Mouse (Mus musculus): ENCODE results near the gene R3hdm4. TPM values are rescaled to one million over a fixed set of nuclear protein-coding genes. Genes with fewer than 3 reads are reported as not detected.

Gene R3hdm4
- polyA plus RNA-seq, 1 experiment from 2014 or later = 137 TPM

DNA sequence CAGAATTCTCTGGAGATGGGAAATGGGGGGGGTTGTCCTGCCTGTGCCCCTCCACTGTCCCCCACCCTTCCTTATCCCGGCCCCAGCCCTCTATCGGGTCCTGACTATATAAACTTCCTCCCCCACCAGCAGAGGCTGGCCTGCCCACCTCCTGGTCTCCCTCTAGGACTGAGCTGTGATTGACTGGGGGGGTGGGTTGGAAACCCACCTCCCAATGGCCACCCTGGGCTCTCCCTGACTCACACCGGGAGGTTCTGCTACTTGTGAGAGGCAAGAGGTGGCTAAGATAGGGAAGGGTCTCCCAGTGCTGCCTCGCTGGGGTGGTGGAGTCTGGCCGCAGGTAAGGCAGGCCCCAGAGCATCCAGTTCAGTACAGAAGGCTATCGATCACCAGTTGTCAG lies 26.5 kb upstream of the R3hdm4 start:
- WGBS = 72% methylated on average over 6 of the region's 6 CpGs
- no peak for ATAC-seq (ENCODE audit: low FRiP score, low TSS enrichment)
- Histone ChIP-seq H3K4me1 (ENCODE audit: control insufficient read depth, insufficient read depth, low read length) (peaks cover 44% of the 10 kb centered on the region), H3K27ac (ENCODE audit: low read depth, low read length) (no peak overlapping the region), H3K36me3 (ENCODE audit: control insufficient read depth, insufficient read depth, low read length) (peaks cover 36% of the 10 kb centered on the region), H3K4me3 (ENCODE audit: low read length) (no peak overlapping the region), H3K9ac (ENCODE audit: low read depth, low read length) (no peak overlapping the region), H3K9me3 (ENCODE audit: control insufficient read depth, low read length) (no peaks in the 10 kb centered on the region), H3K27me3 (ENCODE audit: control insufficient read depth, insufficient read depth, low read length) (no peaks in the 10 kb centered on the region), H3K4me2 (replicated peaks; ENCODE audit: low read depth, low read length) (no peak overlapping the region)

DNA sequence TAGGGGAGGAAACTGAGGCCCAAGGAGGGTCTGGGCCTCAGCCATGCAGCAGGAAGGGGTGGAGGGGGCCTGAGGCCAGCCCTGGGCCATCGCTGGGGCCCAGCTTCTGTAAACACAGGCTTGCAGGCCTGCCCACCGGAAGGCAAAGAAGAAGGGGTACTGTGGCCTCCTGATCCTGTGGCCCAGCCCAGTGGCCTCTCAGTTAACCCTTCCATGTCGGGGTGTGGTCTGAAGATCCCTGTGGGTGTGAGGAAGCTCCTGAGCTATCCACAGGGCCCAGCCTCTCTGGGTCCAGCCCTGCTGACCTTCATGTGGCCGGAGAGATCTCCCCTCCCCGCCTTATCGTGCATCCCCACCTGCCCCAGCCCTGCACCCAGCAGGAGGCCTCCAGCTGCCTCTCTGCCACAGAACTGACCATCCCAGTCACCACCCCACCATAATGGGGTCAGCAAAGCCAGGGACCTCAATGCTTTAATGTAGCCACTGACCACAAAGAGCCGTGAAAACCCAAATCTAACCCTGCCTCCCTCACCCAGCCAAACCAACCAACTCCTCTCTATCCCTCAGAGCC lies 25.8 kb upstream of the R3hdm4 start:
- WGBS = 11% methylated on average over 7 of the region's 7 CpGs
- Histone ChIP-seq H3K27me3 (ENCODE audit: control insufficient read depth, insufficient read depth, low read length) (no peaks in the 10 kb centered on the region), H3K9ac (ENCODE audit: low read depth, low read length) (peak overlapping the region; percentile 37; the same call in 1 of the 2 replicates), H3K4me1 (ENCODE audit: control insufficient read depth, insufficient read depth, low read length) (peaks cover 44% of the 10 kb centered on the region), H3K9me3 (ENCODE audit: control insufficient read depth, low read length) (no peaks in the 10 kb centered on the region), H3K36me3 (ENCODE audit: control insufficient read depth, insufficient read depth, low read length) (peaks cover 41% of the 10 kb centered on the region), H3K27ac (ENCODE audit: low read depth, low read length) (peak overlapping the region; percentile 78; the same call in 1 of the 2 replicates), H3K4me3 (ENCODE audit: low read length) (no peak overlapping the region), H3K4me2 (replicated peaks; ENCODE audit: low read depth, low read length) (peak overlapping the region; percentile 27; the same call in 1 of the 2 replicates)
- ATAC-seq (ENCODE audit: low FRiP score, low TSS enrichment) = 0 out of 2 replicates have a peak, but pooled peaks have one; percentile 13

DNA sequence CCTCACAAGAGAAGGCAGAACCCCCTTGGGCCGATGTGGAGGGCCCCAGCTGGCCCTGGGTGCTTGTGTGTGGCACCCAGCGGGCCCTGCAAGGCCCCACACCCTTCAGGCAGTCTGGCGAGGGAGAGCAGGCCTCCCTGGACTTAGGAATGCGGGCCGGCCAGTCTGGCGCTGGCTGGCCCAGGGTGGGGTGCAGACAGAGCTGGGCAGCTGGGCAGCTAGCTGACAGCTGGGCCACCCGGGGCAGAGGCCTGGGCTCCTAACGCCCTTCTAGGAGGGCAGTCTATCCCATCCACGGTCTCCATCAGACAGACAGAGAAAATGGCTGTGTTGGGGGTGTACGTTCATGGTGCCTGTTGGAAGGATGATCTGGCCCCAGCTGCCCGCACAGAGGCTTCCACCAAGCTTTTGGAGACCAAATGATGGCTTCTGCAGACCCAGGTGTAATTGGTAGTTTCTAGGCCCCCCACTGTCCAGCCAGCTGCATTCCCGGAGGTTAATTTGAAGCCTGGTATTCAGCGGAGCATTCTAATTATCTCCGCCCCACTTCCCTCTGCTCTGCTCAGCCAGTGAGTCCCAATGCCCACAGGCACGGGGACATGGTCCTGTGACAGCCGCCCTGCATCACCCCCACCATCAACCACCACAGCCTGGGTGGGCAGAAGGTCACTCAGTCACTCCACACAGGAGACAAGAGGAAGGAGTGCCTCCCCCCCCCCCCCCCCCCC lies 24.7 kb upstream of the R3hdm4 start:
- Histone ChIP-seq H3K4me1 (ENCODE audit: control insufficient read depth, insufficient read depth, low read length) (peaks cover 44% of the 10 kb centered on the region), H3K9ac (ENCODE audit: low read depth, low read length) (0 out of 2 replicates have a peak overlapping the region, but pooled peaks have one; percentile 37), H3K4me3 (ENCODE audit: low read length) (no peak overlapping the region), H3K36me3 (ENCODE audit: control insufficient read depth, insufficient read depth, low read length) (peaks cover 36% of the 10 kb centered on the region), H3K9me3 (ENCODE audit: control insufficient read depth, low read length) (no peaks in the 10 kb centered on the region), H3K4me2 (replicated peaks; ENCODE audit: low read depth, low read length) (peak overlapping the region; percentile 27; the same call in 1 of the 2 replicates), H3K27ac (ENCODE audit: low read depth, low read length) (peak overlapping the region; percentile 78), H3K27me3 (ENCODE audit: control insufficient read depth, insufficient read depth, low read length) (no peaks in the 10 kb centered on the region)
- ATAC-seq (ENCODE audit: low FRiP score, low TSS enrichment) = peak; percentile 81
- 30% methylated on average over 16 of the region's 16 CpGs for WGBS

DNA sequence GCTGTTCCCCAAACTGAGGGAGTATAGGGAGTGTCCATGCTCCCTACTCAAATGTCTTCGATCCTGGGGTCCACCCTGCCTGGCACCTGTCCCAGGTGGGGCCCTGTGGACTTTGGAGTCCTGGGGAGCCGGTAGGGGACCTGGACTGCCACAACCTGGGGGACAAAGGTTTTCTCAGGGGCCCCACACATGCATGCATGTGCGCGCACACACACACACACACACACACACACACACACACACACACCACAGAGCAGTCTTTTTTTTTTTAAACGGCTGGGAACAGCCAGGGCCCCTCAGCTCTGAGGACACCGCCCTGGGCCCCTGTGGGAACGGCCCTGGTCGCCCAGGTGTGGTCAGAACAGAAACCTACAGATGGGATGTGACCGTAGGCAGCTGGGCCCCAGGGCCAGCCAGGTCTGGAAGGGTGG lies 22.5 kb upstream of the R3hdm4 start:
- Histone ChIP-seq H3K9ac (ENCODE audit: low read depth, low read length) (no peak overlapping the region), H3K9me3 (ENCODE audit: control insufficient read depth, low read length) (no peaks in the 10 kb centered on the region), H3K27me3 (ENCODE audit: control insufficient read depth, insufficient read depth, low read length) (no peaks in the 10 kb centered on the region), H3K36me3 (ENCODE audit: control insufficient read depth, insufficient read depth, low read length) (peaks cover 22% of the 10 kb centered on the region; the same call in 1 of the 2 replicates), H3K4me3 (ENCODE audit: low read length) (no peak overlapping the region), H3K27ac (ENCODE audit: low read depth, low read length) (no peak overlapping the region), H3K4me2 (replicated peaks; ENCODE audit: low read depth, low read length) (no peak overlapping the region), H3K4me1 (ENCODE audit: control insufficient read depth, insufficient read depth, low read length) (peaks cover 50% of the 10 kb centered on the region)
- 49% methylated on average over 9 of the region's 9 CpGs for WGBS
- no peak for ATAC-seq (ENCODE audit: low FRiP score, low TSS enrichment)

DNA sequence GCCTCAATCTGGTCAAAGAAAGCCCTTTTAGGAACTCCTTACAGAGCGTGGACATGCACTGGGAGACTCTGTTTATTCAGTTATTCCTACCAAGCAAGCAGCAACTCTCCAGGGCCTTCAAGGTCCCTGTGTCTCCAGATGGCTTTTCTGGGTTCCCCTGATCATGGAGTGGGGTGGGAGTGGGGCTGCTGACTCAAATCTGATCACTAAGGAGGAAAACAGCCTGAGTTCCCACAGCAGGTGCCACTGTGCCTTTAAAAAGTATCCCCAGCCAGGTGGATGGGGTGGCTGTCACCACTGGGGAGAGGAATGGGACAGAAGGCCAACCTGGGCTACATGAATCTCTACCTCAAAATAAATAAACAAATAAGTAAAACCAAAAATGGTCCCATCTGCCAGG lies 22.0 kb upstream of the R3hdm4 start:
- Histone ChIP-seq H3K36me3 (ENCODE audit: control insufficient read depth, insufficient read depth, low read length) (peaks cover 23% of the 10 kb centered on the region; the same call in 1 of the 2 replicates), H3K4me3 (ENCODE audit: low read length) (no peak overlapping the region), H3K27ac (ENCODE audit: low read depth, low read length) (peak overlapping the region; percentile 17; the same call in 1 of the 2 replicates), H3K27me3 (ENCODE audit: control insufficient read depth, insufficient read depth, low read length) (no peaks in the 10 kb centered on the region), H3K4me1 (ENCODE audit: control insufficient read depth, insufficient read depth, low read length) (peaks cover 55% of the 10 kb centered on the region), H3K9me3 (ENCODE audit: control insufficient read depth, low read length) (no peaks in the 10 kb centered on the region), H3K4me2 (replicated peaks; ENCODE audit: low read depth, low read length) (no peak overlapping the region), H3K9ac (ENCODE audit: low read depth, low read length) (no peak overlapping the region)
- WGBS = 86% methylated on average over 1 of the region's 1 CpGs
- no peak for ATAC-seq (ENCODE audit: low FRiP score, low TSS enrichment)

DNA sequence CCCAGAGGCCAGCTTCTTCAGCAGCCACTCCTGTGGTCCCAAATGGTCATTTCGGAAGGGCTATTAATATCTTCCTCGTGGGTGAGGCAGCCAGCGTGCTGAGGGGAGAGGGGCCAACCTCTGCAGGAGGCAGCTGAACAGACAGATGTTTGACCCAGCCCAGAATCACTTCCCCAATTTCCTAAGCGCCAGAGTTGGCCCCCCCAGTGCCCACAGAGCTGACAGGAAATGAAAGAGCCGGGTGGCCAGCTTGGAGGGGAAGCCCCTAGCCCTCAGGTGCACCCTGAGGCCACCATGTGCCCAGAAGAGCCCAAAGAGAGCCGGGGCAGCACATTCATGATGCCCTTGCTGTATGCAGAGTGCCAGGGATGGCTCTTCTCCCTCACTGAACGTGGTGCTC lies 19.7 kb upstream of the R3hdm4 start:
- no peak overlapping the region for H3K9ac ChIP-seq (ENCODE audit: low read depth, low read length)
- H3K27me3 ChIP-seq (ENCODE audit: control insufficient read depth, insufficient read depth, low read length) = no peaks in the 10 kb centered on the region
- no peak overlapping the region for H3K27ac ChIP-seq (ENCODE audit: low read depth, low read length)
- peaks cover 35% of the 10 kb centered on the region; the same call in 1 of the 2 replicates for H3K36me3 ChIP-seq (ENCODE audit: control insufficient read depth, insufficient read depth, low read length)
- no peak for ATAC-seq (ENCODE audit: low FRiP score, low TSS enrichment)
- no peaks in the 10 kb centered on the region for H3K9me3 ChIP-seq (ENCODE audit: control insufficient read depth, low read length)
- 60% methylated on average over 7 of the region's 7 CpGs for WGBS
- H3K4me1 ChIP-seq (ENCODE audit: control insufficient read depth, insufficient read depth, low read length) = peaks cover 57% of the 10 kb centered on the region
- no peak overlapping the region for H3K4me2 ChIP-seq (replicated peaks; ENCODE audit: low read depth, low read length)
- H3K4me3 ChIP-seq (ENCODE audit: low read length) = no peak overlapping the region

DNA sequence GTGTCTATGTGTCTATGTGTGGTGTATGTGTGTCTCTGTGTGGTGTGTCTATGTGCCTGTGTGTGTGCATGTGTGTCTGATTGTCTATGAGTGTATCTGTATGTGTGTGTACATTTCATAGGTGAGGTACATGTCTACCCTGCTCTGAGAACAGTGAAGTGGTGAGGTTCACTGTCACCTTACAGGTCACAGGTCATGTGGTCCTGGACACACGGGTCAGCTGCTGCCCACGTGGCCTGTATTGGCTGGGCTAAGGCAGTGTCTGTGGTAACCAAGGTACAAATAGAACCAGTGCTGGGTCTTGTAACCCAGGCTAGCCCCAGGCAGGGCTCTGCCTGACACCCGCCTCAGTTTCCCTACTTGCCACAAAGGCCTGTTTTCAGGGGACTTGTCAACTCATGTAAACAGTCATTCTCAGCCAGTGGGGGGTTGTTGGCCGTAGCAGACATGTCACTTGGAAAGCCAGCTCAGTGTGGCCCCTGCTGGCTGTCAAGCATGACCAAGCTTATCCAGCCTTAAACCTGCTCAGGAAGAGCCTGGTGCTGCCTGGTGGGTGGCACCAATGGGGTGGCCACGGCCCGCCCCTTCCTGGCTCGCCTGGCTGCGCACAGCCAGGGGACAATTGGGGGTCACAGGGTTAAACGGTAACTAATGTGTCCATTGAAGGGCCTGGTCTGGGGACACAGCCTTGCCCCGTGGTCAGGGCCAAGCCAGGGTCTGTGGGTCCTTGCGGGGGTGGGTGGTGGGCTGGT lies 16.9 kb upstream of the R3hdm4 start:
- Histone ChIP-seq H3K27ac (ENCODE audit: low read depth, low read length) (peak overlapping the region; percentile 52), H3K4me1 (ENCODE audit: control insufficient read depth, insufficient read depth, low read length) (peaks cover 57% of the 10 kb centered on the region), H3K9ac (ENCODE audit: low read depth, low read length) (no peak overlapping the region), H3K4me2 (replicated peaks; ENCODE audit: low read depth, low read length) (no peak overlapping the region), H3K27me3 (ENCODE audit: control insufficient read depth, insufficient read depth, low read length) (no peaks in the 10 kb centered on the region), H3K9me3 (ENCODE audit: control insufficient read depth, low read length) (no peaks in the 10 kb centered on the region), H3K4me3 (ENCODE audit: low read length) (no peak overlapping the region), H3K36me3 (ENCODE audit: control insufficient read depth, insufficient read depth, low read length) (peaks cover 48% of the 10 kb centered on the region; the same call in 1 of the 2 replicates)
- WGBS = 61% methylated on average over 11 of the region's 11 CpGs
- ATAC-seq (ENCODE audit: low FRiP score, low TSS enrichment) = peak; percentile 62; the same call in 1 of the 2 replicates

DNA sequence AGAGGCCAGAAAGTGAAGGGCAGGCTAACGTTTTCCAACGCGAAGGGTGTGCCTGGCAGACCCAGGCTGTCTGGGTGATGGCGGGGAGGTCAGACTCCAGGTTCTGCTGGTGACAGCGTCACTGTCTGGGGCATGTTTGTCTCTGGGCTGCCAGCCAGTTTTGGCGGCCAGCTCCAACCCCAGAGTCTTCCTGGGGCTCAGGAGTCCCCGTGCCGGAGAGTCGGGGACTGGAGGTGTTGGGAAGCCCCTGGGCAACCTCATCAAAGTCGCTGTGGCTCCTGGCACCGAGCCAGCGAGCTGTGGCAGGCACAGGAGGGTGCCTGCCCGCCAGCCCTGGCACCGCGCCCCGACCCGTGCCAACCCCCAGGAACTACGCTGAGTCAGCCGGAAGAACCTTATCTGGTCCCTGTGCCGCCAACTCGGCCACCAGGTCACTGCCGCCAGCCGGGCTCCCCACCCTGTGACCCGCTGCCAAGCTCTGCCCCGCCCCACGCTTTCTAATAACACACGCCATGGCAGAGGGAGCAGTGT lies 16.0 kb upstream of the R3hdm4 start:
- no peak overlapping the region for H3K4me3 ChIP-seq (ENCODE audit: low read length)
- no peak for ATAC-seq (ENCODE audit: low FRiP score, low TSS enrichment)

More for the DNA sequence above, 16.0 kb upstream of the R3hdm4 start:
- peak overlapping the region; percentile 14; the same call in 1 of the 2 replicates for H3K27ac ChIP-seq (ENCODE audit: low read depth, low read length)
- peaks cover 65% of the 10 kb centered on the region for H3K4me1 ChIP-seq (ENCODE audit: control insufficient read depth, insufficient read depth, low read length)
- H3K27me3 ChIP-seq (ENCODE audit: control insufficient read depth, insufficient read depth, low read length) = no peaks in the 10 kb centered on the region
- no peak overlapping the region for H3K4me2 ChIP-seq (replicated peaks; ENCODE audit: low read depth, low read length)
- H3K36me3 ChIP-seq (ENCODE audit: control insufficient read depth, insufficient read depth, low read length) = peaks cover 49% of the 10 kb centered on the region; the same call in 1 of the 2 replicates
- H3K9ac ChIP-seq (ENCODE audit: low read depth, low read length) = no peak overlapping the region
- 74% methylated on average over 27 of the region's 27 CpGs for WGBS
- H3K9me3 ChIP-seq (ENCODE audit: control insufficient read depth, low read length) = no peaks in the 10 kb centered on the region
